Comparison of ENCODE assay signal across 28 mouse cellular contexts in genomic region chr9:119145638-119146037, GRCm38 (mm10). TPM values are rescaled to one million over a fixed set of nuclear protein-coding genes. Genes with fewer than 3 reads are reported as not detected.
DNase-seq lines count a peak whose midpoint lies in the region; ATAC-seq and TF ChIP-seq lines count a peak whose summit lies in the region.
"Had no signal": no experiment of that assay in that cellular context is flagged by ENCODE, and none has a peak within 500 bp of the region (broad histone marks: within the 10 kb centered on the region; RNA-seq: fewer than 3 reads in every experiment).

No protein-coding gene starts in this region.

- no peak overlapping the region for H3K9ac ChIP-seq in liver, adult 2 months (ENCODE audit: low read depth, low read length)
- no peak overlapping the region for H3K9ac ChIP-seq in liver, postnatal 0 days (replicated peaks)
- no peak overlapping the region for H3K9ac ChIP-seq in midbrain, embryonic 11.5 days (ENCODE audit: low read length)
- H3K9ac ChIP-seq in midbrain, embryonic 14.5 days (replicated peaks; ENCODE audit: low read length), result no peak overlapping the region
- peak overlapping the region; percentile 19; the same call in 1 of the 2 replicates for H3K9ac ChIP-seq in CH12.LX (ENCODE audit: insufficient read depth, low read depth)
- no peak overlapping the region for H3K9ac ChIP-seq in lung, postnatal 0 days (replicated peaks; ENCODE audit: low read depth)

- WGBS in kidney, adult 2 months, result 50% methylated on average over 6 of the region's 6 CpGs
- WGBS in liver, adult 2 months, result 42% methylated on average over 6 of the region's 6 CpGs
- WGBS in liver, postnatal 0 days (ENCODE audit: insufficient replicate concordance), result 69% methylated on average over 6 of the region's 6 CpGs
- 64% methylated on average over 6 of the region's 6 CpGs for WGBS in midbrain, embryonic 11.5 days
- 53% methylated on average over 6 of the region's 6 CpGs for WGBS in midbrain, embryonic 14.5 days
- WGBS in lung, postnatal 0 days, result 67% methylated on average over 6 of the region's 6 CpGs

- dilution Hi-C loops in CH12.LX (cut with MboI; ENCODE audit: extremely low pct_ligation_motif_present, extremely low pct_unique_long_range_greater_than_20kb, low sequenced_read_pairs), result no loop called here

- no peak overlapping the region for H3K27ac ChIP-seq in kidney, adult 2 months (ENCODE audit: insufficient read depth, low read depth, low read length)
- H3K27ac ChIP-seq in liver, adult 2 months (replicated peaks; ENCODE audit: insufficient read depth, low read depth, low read length), result peak overlapping the region; percentile 1; the same call in 1 of the 2 replicates
- no peak overlapping the region for H3K27ac ChIP-seq in liver, postnatal 0 days (ENCODE audit: low read depth)
- no peak overlapping the region for H3K27ac ChIP-seq in midbrain, embryonic 11.5 days (ENCODE audit: low read depth, low read length)
- no peak overlapping the region for H3K27ac ChIP-seq in midbrain, embryonic 14.5 days (replicated peaks; ENCODE audit: low read depth, low read length)
- H3K27ac ChIP-seq in CH12.LX (ENCODE audit: insufficient read depth, low read depth), result no peak overlapping the region; the same call in 1 of the 2 replicates
- no peak overlapping the region for H3K27ac ChIP-seq in lung, postnatal 0 days (ENCODE audit: low read length)

- no peak for TF ChIP-seq EP300 in liver, postnatal 0 days (IDR thresholded peaks at IDR 0.05; ENCODE audit: low read depth)
- no peak for TF ChIP-seq EP300 in CH12.LX (IDR thresholded peaks at IDR 0.05; ENCODE audit: low read length)
- no peak for TF ChIP-seq EP300 in lung, postnatal 0 days (IDR thresholded peaks at IDR 0.05)

- no peak for DNase-seq in kidney, adult 2 months
- no peak for DNase-seq in kidney, postnatal 10 days
- DNase-seq in liver, adult 2 months (ENCODE audit: extremely low read depth, low read depth, low spot score), result peak; percentile 69
- DNase-seq in liver, postnatal 0 days, result no peak
- peak; percentile 57 for DNase-seq in midbrain, embryonic 11.5 days (ENCODE audit: low spot score, missing footprints)
- DNase-seq in midbrain, embryonic 14.5 days, result no peak
- DNase-seq in CH12.LX (ENCODE audit: extremely low read depth), result peak; percentile 2
- no peak for DNase-seq in lung, postnatal 0 days (ENCODE audit: low spot score)
- DNase-seq: adrenal gland, adult 2 months; adrenal gland, adult 8-10 months; adrenal gland, postnatal 10 days; adrenal gland, postnatal 14 days; adrenal gland, postnatal 25 days; B cell, adult 2 months; cerebellum, adult 11 months; cerebellum, adult 11-12 months; cerebellum, adult 18-20 months had no signal

- in situ Hi-C loops in CH12.LX (cut with MboI; ENCODE audit: low pct_ligation_motif_present, low pct_unique_long_range_greater_than_20kb, low sequenced_read_pairs), result no loop called here

- H3K9me3 ChIP-seq in liver, postnatal 0 days (ENCODE audit: low read length), result no peaks in the 10 kb centered on the region
- no peaks in the 10 kb centered on the region for H3K9me3 ChIP-seq in midbrain, embryonic 11.5 days (ENCODE audit: control insufficient read depth, low read length)
- H3K9me3 ChIP-seq in midbrain, embryonic 14.5 days (ENCODE audit: control insufficient read depth, low read length), result no peaks in the 10 kb centered on the region
- no peaks in the 10 kb centered on the region for H3K9me3 ChIP-seq in CH12.LX (replicated peaks; ENCODE audit: low read length)
- no peaks in the 10 kb centered on the region for H3K9me3 ChIP-seq in lung, postnatal 0 days (ENCODE audit: low read length)

- no peaks in the 10 kb centered on the region for H3K4me1 ChIP-seq in kidney, adult 2 months (ENCODE audit: control insufficient read depth, insufficient read depth, low read length)
- no peaks in the 10 kb centered on the region; the same call in 1 of the 2 replicates for H3K4me1 ChIP-seq in liver, adult 2 months (ENCODE audit: control insufficient read depth, insufficient read depth, low read length)
- no peaks in the 10 kb centered on the region for H3K4me1 ChIP-seq in liver, postnatal 0 days (ENCODE audit: insufficient read depth)
- no peaks in the 10 kb centered on the region for H3K4me1 ChIP-seq in midbrain, embryonic 11.5 days (ENCODE audit: control insufficient read depth, insufficient read depth, low read length)
- no peaks in the 10 kb centered on the region for H3K4me1 ChIP-seq in midbrain, embryonic 14.5 days (ENCODE audit: control insufficient read depth, insufficient read depth, low read length)
- peaks cover 14 to 22% of the 10 kb centered on the region in 2 experiments for H3K4me1 ChIP-seq in CH12.LX (ENCODE audit: control insufficient read depth in 1 of 2, insufficient read depth in 2 of 2)
- no peaks in the 10 kb centered on the region for H3K4me1 ChIP-seq in lung, postnatal 0 days (ENCODE audit: insufficient read depth, low read depth, low read length)

- TF ChIP-seq RAD21 in CH12.LX (IDR thresholded peaks at IDR 0.05; ENCODE audit: low read depth, low read length), result no peak

- no peak for TF ChIP-seq POLR2A in kidney, adult 2 months (IDR thresholded peaks at IDR 0.05; ENCODE audit: low read depth, low read length)
- 0 out of 2 replicates have a peak, but pooled peaks have one; percentile 33 for TF ChIP-seq POLR2A in liver, adult 2 months (IDR thresholded peaks at IDR 0.05; ENCODE audit: extremely low read depth, insufficient read depth, low read length)
- no peak for TF ChIP-seq POLR2A in CH12.LX (IDR thresholded peaks at IDR 0.05; ENCODE audit: low read depth, low read length)

- no peak for ATAC-seq in liver, postnatal 0 days
- no peak for ATAC-seq in midbrain, embryonic 11.5 days (ENCODE audit: low FRiP score)
- ATAC-seq in midbrain, embryonic 14.5 days (ENCODE audit: low FRiP score, low TSS enrichment), result no peak
- no peak for ATAC-seq in lung, postnatal 0 days
- ATAC-seq: activated CD4-positive, CD25-positive, alpha-beta regulatory T cell, adult 4 months; CD4-positive, CD25-positive, alpha-beta regulatory T cell, adult 4 months; Patski had no signal

- H3K27me3 ChIP-seq in kidney, adult 2 months (replicated peaks; ENCODE audit: control insufficient read depth, insufficient read depth, low read length), result no peaks in the 10 kb centered on the region
- H3K27me3 ChIP-seq in liver, adult 2 months (ENCODE audit: control insufficient read depth, insufficient read depth, low read length), result no peaks in the 10 kb centered on the region
- no peaks in the 10 kb centered on the region for H3K27me3 ChIP-seq in liver, postnatal 0 days (ENCODE audit: insufficient read depth, low read length)
- H3K27me3 ChIP-seq in midbrain, embryonic 11.5 days (ENCODE audit: control insufficient read depth, insufficient read depth, low read length), result no peaks in the 10 kb centered on the region
- H3K27me3 ChIP-seq in midbrain, embryonic 14.5 days (ENCODE audit: control insufficient read depth, insufficient read depth, low read length), result no peaks in the 10 kb centered on the region
- H3K27me3 ChIP-seq in CH12.LX (replicated peaks), result peaks cover 6% of the 10 kb centered on the region
- no peaks in the 10 kb centered on the region for H3K27me3 ChIP-seq in lung, postnatal 0 days (replicated peaks; ENCODE audit: insufficient read depth, low read length)

- H3K79me2 ChIP-seq in liver, adult 2 months (ENCODE audit: control insufficient read depth, insufficient read depth, low read length), result no peaks in the 10 kb centered on the region
- H3K79me2 ChIP-seq in CH12.LX (replicated peaks; ENCODE audit: control insufficient read depth, extremely low read depth, insufficient read depth, poor library complexity, severe bottlenecking), result no peaks in the 10 kb centered on the region

- no peaks in the 10 kb centered on the region for H3K36me3 ChIP-seq in kidney, adult 2 months (ENCODE audit: control insufficient read depth, insufficient read depth, low read length)
- H3K36me3 ChIP-seq in liver, adult 2 months (ENCODE audit: control insufficient read depth, insufficient read depth, low read length), result peaks cover 8% of the 10 kb centered on the region; the same call in 1 of the 2 replicates
- no peaks in the 10 kb centered on the region for H3K36me3 ChIP-seq in liver, postnatal 0 days (replicated peaks; ENCODE audit: insufficient read depth, low read length)
- H3K36me3 ChIP-seq in midbrain, embryonic 11.5 days (ENCODE audit: control insufficient read depth, insufficient read depth, low read length), result no peaks in the 10 kb centered on the region
- H3K36me3 ChIP-seq in midbrain, embryonic 14.5 days (ENCODE audit: control insufficient read depth, insufficient read depth, low read length), result no peaks in the 10 kb centered on the region
- H3K36me3 ChIP-seq in CH12.LX (replicated peaks in 1 of 2; ENCODE audit: control insufficient read depth in 1 of 2, insufficient read depth in 1 of 2, low read length in 1 of 2), result peaks cover 3 to 24% of the 10 kb centered on the region in 2 experiments
- no peaks in the 10 kb centered on the region for H3K36me3 ChIP-seq in lung, postnatal 0 days (ENCODE audit: insufficient read depth, low read length)
- H3K36me3 ChIP-seq: G1E had no signal

- no peak overlapping the region for H3K4me3 ChIP-seq in kidney, adult 2 months (ENCODE audit: insufficient read depth, low read depth, low read length)
- no peak overlapping the region for H3K4me3 ChIP-seq in liver, adult 2 months (ENCODE audit: insufficient read depth, low read depth, low read length)
- no peak overlapping the region for H3K4me3 ChIP-seq in liver, postnatal 0 days (ENCODE audit: low read depth, low read length)
- H3K4me3 ChIP-seq in midbrain, embryonic 11.5 days (ENCODE audit: low read depth, low read length), result no peak overlapping the region
- no peak overlapping the region for H3K4me3 ChIP-seq in midbrain, embryonic 14.5 days (replicated peaks; ENCODE audit: low read depth, low read length)
- peak overlapping the region in 1 of 3 experiments; percentile 17 for H3K4me3 ChIP-seq in CH12.LX (replicated peaks in 1 of 3; ENCODE audit: low read depth in 2 of 3, low read length in 2 of 3, poor library complexity in 1 of 3)
- no peak overlapping the region for H3K4me3 ChIP-seq in lung, postnatal 0 days (ENCODE audit: low read depth, low read length)

- H3K4me2 ChIP-seq in liver, postnatal 0 days (ENCODE audit: low read depth, low read length), result no peak overlapping the region
- no peak overlapping the region for H3K4me2 ChIP-seq in midbrain, embryonic 11.5 days
- H3K4me2 ChIP-seq in midbrain, embryonic 14.5 days (ENCODE audit: low read length), result no peak overlapping the region
- peak overlapping the region; percentile 57 for H3K4me2 ChIP-seq in CH12.LX (ENCODE audit: insufficient read depth, low read depth, poor library complexity, severe bottlenecking)
- no peak overlapping the region for H3K4me2 ChIP-seq in lung, postnatal 0 days (replicated peaks; ENCODE audit: low read depth, low read length)

- TF ChIP-seq CTCF in kidney, adult 2 months (conservative IDR thresholded peaks at IDR 0.05; ENCODE audit: insufficient read depth, insufficient read length, low read depth, low read length), result peak; percentile 32; the same call in 1 of the 2 replicates
- TF ChIP-seq CTCF in liver, adult 2 months (IDR thresholded peaks at IDR 0.05; ENCODE audit: low read depth, low read length), result peak; percentile 23; the same call in 1 of the 2 replicates
- no peak for TF ChIP-seq CTCF in liver, postnatal 0 days (IDR thresholded peaks at IDR 0.05; ENCODE audit: low read depth)
- TF ChIP-seq CTCF in CH12.LX (conservative IDR thresholded peaks at IDR 0.05 in 1 of 2, IDR thresholded peaks at IDR 0.05 in 1 of 2; ENCODE audit: low read depth in 2 of 2, low read length in 2 of 2), result peak in 1 of 2 experiments; percentile 25; a peak in 1 of 4 replicates
- no peak for TF ChIP-seq CTCF in lung, postnatal 0 days (IDR thresholded peaks at IDR 0.05)

RNA-seq across cellular contexts. Expression of gene Acaa1b, which starts 11.3 kb away (rescaled TPM):
- polyA plus RNA-seq in kidney, adult 2 months (2012; rRNA removed), result 417 and 424 TPM in 2 replicates
- total RNA-seq in liver, adult 2 months (2014; rRNA removed), result 755 and 780 TPM in 2 replicates
- 1,396 and 1,582 TPM in 2 replicates for polyA plus RNA-seq in liver, adult 2 months (2012; rRNA removed)
- 496 and 544 TPM in 2 replicates for polyA plus RNA-seq in liver, postnatal 0 days (2015; fragmentation: Nextera tagmentation; extraction: Ambion mirVana)
- 1.0 and 1.4 TPM in 2 replicates for polyA plus RNA-seq in midbrain, embryonic 11.5 days (2014; fragmentation: Nextera tagmentation; extraction: Ambion mirVana)
- polyA plus RNA-seq in midbrain, embryonic 14.5 days (2014; fragmentation: Nextera tagmentation; extraction: Ambion mirVana), result 1.2 and 2.8 TPM in 2 replicates
- 0.08 and 0.17 TPM in 2 replicates for total RNA-seq in CH12.LX (2012; rRNA removed)
- not detected in 2 replicates for total RNA-seq in CH12.LX (2014; rRNA removed)
- 0.78 TPM in 1 of 2 replicates, not detected in the other for polyA plus RNA-seq in CH12.LX (2012; ENCODE audit: insufficient read length, low read depth)
- polyA plus RNA-seq in lung, postnatal 0 days (2015; fragmentation: Nextera tagmentation; extraction: Ambion mirVana), result 5.8 and 7.0 TPM in 2 replicates
- total RNA-seq: G1E had no signal
- polyA plus RNA-seq: activated CD4-positive, CD25-positive, alpha-beta regulatory T cell, adult 4 months; CD4-positive, CD25-positive, alpha-beta regulatory T cell, adult 4 months; G1E had no signal

RNA-seq across cellular contexts. Expression of gene Gm47289, which starts 13.3 kb away (rescaled TPM):
- 0.03 TPM in 1 of 2 replicates, not detected in the other for polyA plus RNA-seq in kidney, adult 2 months (2012; rRNA removed)
- total RNA-seq in liver, adult 2 months (2014; rRNA removed), result 0.07 TPM in 1 of 2 replicates, not detected in the other
- not detected in 2 replicates for polyA plus RNA-seq in liver, adult 2 months (2012; rRNA removed)
- polyA plus RNA-seq in liver, postnatal 0 days (2015; fragmentation: Nextera tagmentation; extraction: Ambion mirVana), result not detected in 2 replicates
- polyA plus RNA-seq in midbrain, embryonic 11.5 days (2014; fragmentation: Nextera tagmentation; extraction: Ambion mirVana), result not detected in 2 replicates
- not detected in 2 replicates for polyA plus RNA-seq in midbrain, embryonic 14.5 days (2014; fragmentation: Nextera tagmentation; extraction: Ambion mirVana)
- not detected in 2 replicates for total RNA-seq in CH12.LX (2012; rRNA removed)
- total RNA-seq in CH12.LX (2014; rRNA removed), result not detected in 2 replicates
- polyA plus RNA-seq in CH12.LX (2012; ENCODE audit: insufficient read length, low read depth), result not detected in 2 replicates
- polyA plus RNA-seq in lung, postnatal 0 days (2015; fragmentation: Nextera tagmentation; extraction: Ambion mirVana), result not detected in 2 replicates
- total RNA-seq: adrenal gland, adult 18-20 months; adrenal gland, adult 2 months; adrenal gland, adult 8-10 months; adrenal gland, postnatal 10 days; adrenal gland, postnatal 14 days; adrenal gland, postnatal 25 days; adrenal gland, postnatal 36 days; adrenal gland, postnatal 4 days; ES-E14; MEL had no signal
- polyA plus RNA-seq: adrenal gland, adult 2 months; brain, embryonic 14.5 days; C2C12; CD4-positive, CD25-positive, alpha-beta regulatory T cell, adult 4 months; G1E; Patski had no signal

RNA-seq across cellular contexts. Expression of gene Dlec1, which starts 43.4 kb away (rescaled TPM):
- polyA plus RNA-seq in kidney, adult 2 months (2012; rRNA removed), result 30.3 and 38.7 TPM in 2 replicates
- total RNA-seq in liver, adult 2 months (2014; rRNA removed), result 0.27 and 0.74 TPM in 2 replicates
- polyA plus RNA-seq in liver, adult 2 months (2012; rRNA removed), result 0.31 and 0.32 TPM in 2 replicates
- 0.05 TPM in 2 replicates for polyA plus RNA-seq in liver, postnatal 0 days (2015; fragmentation: Nextera tagmentation; extraction: Ambion mirVana)
- polyA plus RNA-seq in midbrain, embryonic 11.5 days (2014; fragmentation: Nextera tagmentation; extraction: Ambion mirVana), result 0.51 and 0.65 TPM in 2 replicates
- 0.27 and 1.2 TPM in 2 replicates for polyA plus RNA-seq in midbrain, embryonic 14.5 days (2014; fragmentation: Nextera tagmentation; extraction: Ambion mirVana)
- total RNA-seq in CH12.LX (2012; rRNA removed), result 6.2 and 6.3 TPM in 2 replicates
- 1.3 and 1.4 TPM in 2 replicates for total RNA-seq in CH12.LX (2014; rRNA removed)
- 5.9 and 6.0 TPM in 2 replicates for polyA plus RNA-seq in CH12.LX (2012; ENCODE audit: insufficient read length, low read depth)
- 0.57 and 0.64 TPM in 2 replicates for polyA plus RNA-seq in lung, postnatal 0 days (2015; fragmentation: Nextera tagmentation; extraction: Ambion mirVana)
- total RNA-seq: G1E, MEL had no signal
- polyA plus RNA-seq: CD4-positive, CD25-positive, alpha-beta regulatory T cell, adult 4 months; G1E had no signal

RNA-seq across cellular contexts. Expression of gene Plcd1, which starts 52.3 kb away (rescaled TPM):
- 11.3 and 11.8 TPM in 2 replicates for polyA plus RNA-seq in kidney, adult 2 months (2012; rRNA removed)
- total RNA-seq in liver, adult 2 months (2014; rRNA removed), result 0.37 and 0.40 TPM in 2 replicates
- polyA plus RNA-seq in liver, adult 2 months (2012; rRNA removed), result 0.45 and 0.93 TPM in 2 replicates
- polyA plus RNA-seq in liver, postnatal 0 days (2015; fragmentation: Nextera tagmentation; extraction: Ambion mirVana), result 0.85 and 1.1 TPM in 2 replicates
- polyA plus RNA-seq in midbrain, embryonic 11.5 days (2014; fragmentation: Nextera tagmentation; extraction: Ambion mirVana), result 24.2 and 25.8 TPM in 2 replicates
- 13.6 and 17.0 TPM in 2 replicates for polyA plus RNA-seq in midbrain, embryonic 14.5 days (2014; fragmentation: Nextera tagmentation; extraction: Ambion mirVana)
- 0.21 and 0.38 TPM in 2 replicates for total RNA-seq in CH12.LX (2012; rRNA removed)
- total RNA-seq in CH12.LX (2014; rRNA removed), result not detected in 2 replicates
- polyA plus RNA-seq in CH12.LX (2012; ENCODE audit: insufficient read length, low read depth), result 0.43 and 0.59 TPM in 2 replicates
- polyA plus RNA-seq in lung, postnatal 0 days (2015; fragmentation: Nextera tagmentation; extraction: Ambion mirVana), result 9.1 and 10.4 TPM in 2 replicates
- total RNA-seq: G1E, MEL had no signal
- polyA plus RNA-seq: G1E had no signal

Comparison
In these comparisons a context has a peak if more than half of its experiments do, and no peak if none do; other contexts are left out.
1. DNase-seq: peak in liver, adult 2 months (single experiment), midbrain, embryonic 11.5 days (single experiment) and CH12.LX (single experiment); none in kidney, adult 2 months (single experiment), kidney, postnatal 10 days (single experiment), liver, postnatal 0 days (single experiment), midbrain, embryonic 14.5 days (single experiment) and lung, postnatal 0 days (single experiment).
2. CTCF ChIP-seq: peak in kidney, adult 2 months (single experiment) and liver, adult 2 months (single experiment); none in liver, postnatal 0 days (single experiment) and lung, postnatal 0 days (single experiment).
3. RNA of gene Acaa1b, which starts 11.3 kb away (polyA plus RNA-seq): 1,396 to 1,582 TPM in liver, adult 2 months, 496 to 544 TPM in liver, postnatal 0 days and 417 to 424 TPM in kidney, adult 2 months; 5.8 to 7.0 TPM in lung, postnatal 0 days, 1.0 to 1.4 TPM in midbrain, embryonic 11.5 days, 1.2 to 2.8 TPM in midbrain, embryonic 14.5 days and 0.78 TPM in CH12.LX; every median in the first group is over 10 times any median in the second.